Mouse (Mus musculus) retina, adult 2 months (tissue): ENCODE results near the gene Ptk6.
"Not testable (repeated sequence)": the region's sequence is repeated elsewhere in the genome, so short reads cannot be mapped to it uniquely, and the experiment has no call there.

Experiments used
- DNase-seq: peaks from one replicate; pipeline ENCODE4 v3.0.0-alpha.2; 2012; ENCODE audit warnings: low read depth, low spot score

The Ptk6 gene

GRCm38 (mm10) chr2:181218881-181219485, 16.4 kb upstream of the Ptk6 start:
- no peak for DNase-seq

DNA sequence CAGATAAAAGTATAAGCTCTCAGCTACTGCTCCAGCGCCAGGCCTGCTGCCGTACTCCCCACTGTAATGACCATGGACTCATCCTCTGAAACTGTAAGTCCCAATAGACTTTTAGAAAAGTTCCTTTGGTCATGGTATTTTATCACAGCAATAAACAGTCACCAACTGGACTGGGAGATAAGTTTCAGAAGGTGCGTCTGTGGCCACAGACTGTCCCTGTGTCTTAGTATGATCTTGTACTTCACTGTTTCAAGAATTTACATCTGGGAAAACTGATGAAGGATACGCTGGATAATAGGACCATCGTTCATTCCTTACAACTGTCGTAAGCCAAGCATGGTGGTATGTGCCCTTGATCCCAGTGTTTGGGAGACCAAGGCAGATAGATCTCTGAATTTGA, 13.4 kb upstream of the Ptk6 start:
- no peak for DNase-seq

GRCm38 (mm10) chr2:181213021-181213445, 10.4 kb upstream of the Ptk6 start, which contains the start of gene Srms:
Gene Srms, minus strand, starts transcription at chr2:181213185.
- DNase-seq, result no peak

DNA sequence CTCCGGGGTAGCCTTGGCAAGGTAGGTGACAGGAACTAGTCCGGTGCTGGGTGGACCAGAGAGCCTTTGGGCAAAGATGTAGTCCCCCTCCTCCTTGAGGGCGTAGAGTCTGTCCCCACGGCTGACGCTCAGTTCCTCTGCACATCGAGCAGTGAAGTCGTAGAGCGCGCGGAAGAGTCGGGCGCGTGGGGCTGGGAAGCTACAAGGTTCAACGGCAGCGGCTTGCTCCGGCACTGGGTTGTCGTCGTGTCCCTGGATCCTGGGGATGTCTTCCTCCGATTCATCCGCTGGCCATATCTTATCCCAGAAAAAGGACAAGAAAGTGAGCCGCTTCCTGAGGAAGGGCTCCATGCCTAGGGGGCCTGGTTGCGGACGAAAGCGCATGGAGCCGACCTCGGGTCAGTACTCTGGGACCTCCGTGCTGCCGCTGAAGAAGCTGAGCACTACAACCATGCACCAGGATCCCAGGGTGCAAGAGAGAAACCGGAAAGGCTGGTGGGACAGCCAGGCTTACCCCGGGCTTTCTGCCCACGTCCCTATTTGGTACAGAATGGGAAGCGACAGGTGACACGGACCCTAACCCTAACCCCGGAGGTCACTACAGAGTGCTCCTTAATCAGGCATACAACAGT, 9.9 kb upstream of the Ptk6 start:
- no peak for DNase-seq

DNA sequence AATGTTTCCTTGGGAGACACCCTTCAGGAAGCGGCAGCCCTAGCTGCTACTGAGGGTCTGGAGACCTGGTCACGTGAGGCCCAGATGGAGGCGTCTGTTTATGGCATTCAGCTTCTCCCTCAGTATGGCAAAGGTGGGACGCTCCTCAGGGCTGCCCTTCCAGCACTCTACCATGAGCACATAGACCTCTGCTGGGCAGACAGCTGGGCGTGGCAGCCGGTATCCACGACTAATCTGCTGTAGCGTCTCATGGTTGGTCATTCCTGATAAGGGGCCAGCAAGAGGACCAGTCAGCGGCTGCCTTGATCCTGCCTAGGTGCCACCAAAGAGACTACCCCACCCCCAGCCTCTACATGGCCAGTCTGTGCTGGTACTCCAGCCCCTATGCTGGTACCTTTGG, 3.5 kb upstream of the Ptk6 start:
- DNase-seq, result no peak

- no peak for DNase-seq
Observed at GRCm38 (mm10) chr2:181205678-181206077, 3.1 kb upstream of the Ptk6 start.

DNA sequence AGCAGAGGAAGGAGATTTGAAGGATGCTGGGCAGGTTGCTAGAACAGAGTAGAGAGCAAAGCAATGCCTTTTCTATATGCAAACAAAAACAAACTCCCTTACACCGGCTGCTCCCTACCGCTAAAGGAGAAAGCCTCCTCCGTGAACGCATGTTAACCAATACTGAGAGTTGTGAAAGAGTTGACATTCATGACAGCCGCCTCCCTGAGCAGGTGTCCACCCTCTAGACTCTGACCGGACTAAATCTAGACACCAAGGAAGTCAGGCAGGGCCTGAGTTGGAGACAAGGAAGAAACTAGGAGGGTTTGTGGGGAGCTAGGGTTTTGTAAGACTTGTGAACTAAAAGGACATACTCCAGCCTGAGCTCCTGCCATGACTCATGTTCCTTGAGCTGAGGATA, 297 bp upstream of the Ptk6 start:
- DNase-seq, result no peak

DNA sequence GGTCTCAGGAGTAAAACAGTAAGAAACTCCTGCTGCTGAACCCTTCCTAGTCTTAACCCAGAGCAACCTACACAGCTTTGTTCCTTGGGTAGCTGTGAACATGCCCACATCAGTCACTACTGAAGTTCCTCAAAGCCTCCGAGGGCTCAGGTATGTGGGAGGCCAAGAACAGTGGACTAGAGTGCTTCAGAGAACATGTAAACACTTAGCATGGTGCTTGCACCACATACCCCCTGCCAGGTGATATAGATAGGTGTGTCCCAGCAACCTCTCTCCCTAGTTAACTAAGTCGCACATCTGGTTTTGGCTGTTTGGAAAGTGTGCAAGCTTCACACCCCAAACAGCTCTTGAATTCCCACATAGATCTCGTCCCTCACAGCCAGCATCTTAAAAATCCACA, 983 bp downstream of the Ptk6 start:
- DNase-seq, result no peak

DNA sequence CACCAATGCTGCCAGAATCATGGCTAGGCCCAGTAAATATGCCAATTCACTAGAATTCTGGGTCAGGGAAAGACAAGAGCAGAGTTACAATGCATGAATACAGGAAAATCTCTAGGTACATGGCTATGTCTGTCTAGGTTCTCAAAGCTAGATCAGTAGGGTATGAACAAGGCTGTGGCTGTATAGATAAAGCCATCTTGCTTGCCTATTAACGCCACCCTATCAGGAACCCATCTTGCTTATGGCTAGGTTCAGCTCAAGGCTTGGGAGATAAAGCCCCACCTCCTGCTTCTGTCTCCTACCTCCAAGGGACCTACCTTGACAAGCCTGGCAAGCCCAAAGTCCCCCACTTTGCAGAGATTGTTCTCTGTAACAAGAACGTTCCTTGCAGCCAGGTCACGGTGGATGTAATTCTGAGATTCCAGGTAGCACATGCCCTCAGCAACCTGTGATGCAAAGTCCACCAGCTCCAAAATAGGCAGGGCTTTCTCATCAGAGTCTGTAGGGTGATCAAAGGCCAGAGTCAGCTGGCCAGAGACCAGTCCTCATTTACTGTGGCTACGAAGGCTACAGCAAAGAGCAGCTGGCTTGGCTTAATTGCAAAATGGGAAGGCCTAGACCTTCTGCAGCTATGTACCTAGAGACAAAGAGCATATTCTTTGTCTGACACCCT, 5.8 kb downstream of the Ptk6 start:
- DNase-seq, result no peak

DNA sequence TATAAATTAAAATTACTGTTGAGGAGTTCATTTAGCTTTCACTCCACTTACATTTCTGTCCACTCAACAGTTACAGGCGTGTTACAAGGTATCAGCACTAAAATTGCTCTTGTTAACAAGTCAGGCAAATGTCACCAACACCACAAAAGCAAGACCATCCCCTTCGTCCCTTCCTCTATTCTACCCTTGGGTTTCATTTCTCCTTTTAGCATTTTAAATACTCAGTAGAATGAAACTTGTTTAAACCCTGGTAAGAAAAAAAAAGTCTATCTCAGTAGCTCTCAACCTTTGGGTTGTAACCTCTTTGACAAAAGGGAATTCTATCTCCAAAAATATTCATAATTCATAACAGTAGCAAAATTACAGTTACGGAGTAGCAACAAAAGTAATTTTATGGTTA, 9.5 kb downstream of the Ptk6 start:
- DNase-seq, result no peak

GRCm38 (mm10) chr2:181191936-181192335, 10.7 kb downstream of the Ptk6 start:
- no peak for DNase-seq

DNA sequence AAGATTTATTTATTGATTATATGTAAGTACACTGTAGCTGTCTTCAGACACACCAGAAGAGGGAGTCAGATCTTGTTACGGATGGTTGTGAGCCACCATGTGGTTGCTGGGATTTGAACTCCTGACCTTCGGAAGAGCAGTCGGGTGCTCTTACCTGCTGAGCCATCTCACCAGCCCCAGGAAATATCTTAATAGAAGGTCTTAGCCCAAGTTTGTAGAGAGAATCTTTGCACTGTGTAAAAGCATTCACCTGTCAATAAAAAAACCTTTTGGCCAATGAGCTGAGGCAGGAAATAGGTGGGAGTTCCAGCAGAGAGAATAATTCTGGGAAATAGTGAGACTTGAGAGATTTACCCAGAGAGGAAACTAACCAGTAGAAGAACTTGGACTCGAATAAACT, 11.2 kb downstream of the Ptk6 start:
- not testable (repeated sequence) for DNase-seq

DNA sequence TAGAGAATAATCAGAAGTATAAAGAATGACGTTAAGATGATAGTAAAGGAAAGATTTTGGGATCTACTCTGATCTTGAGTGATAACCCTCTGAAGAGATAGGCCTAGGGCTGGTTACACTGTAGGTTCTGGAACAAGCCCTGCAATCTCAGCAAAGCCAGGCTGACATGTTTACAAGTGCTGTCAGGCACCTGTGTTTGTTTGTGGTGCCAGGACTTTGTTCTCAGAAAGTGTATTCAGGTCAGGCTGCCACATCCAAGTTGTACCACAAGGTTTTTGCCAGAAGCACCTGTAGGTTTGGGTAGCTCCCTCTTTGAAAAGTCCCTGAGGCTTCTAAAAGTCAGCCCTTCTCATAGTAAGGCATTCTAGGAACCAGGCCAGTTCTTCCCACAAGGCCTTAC, 13.3 kb downstream of the Ptk6 start:
- no peak for DNase-seq

DNA sequence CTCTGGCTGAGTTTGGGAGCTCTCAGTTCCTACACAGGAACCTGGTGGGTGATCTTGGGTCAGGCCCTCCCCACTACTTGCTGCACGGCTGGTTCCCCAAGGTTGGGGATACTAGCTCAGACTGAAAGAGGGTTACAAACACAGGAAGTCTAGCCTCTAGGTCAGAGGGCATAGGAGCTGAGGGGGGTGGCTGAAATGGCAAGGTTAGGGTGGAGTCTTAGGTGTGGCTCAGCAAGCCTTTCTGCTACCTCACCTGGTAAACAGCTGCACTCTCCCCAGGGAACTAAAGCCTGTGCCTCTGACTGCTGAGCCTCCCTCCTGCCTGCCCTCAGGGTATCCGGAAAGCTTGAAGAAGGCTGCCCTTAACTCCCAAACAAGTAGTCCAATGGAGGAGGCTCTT, 13.9 kb downstream of the Ptk6 start:
- no peak for DNase-seq

DNA sequence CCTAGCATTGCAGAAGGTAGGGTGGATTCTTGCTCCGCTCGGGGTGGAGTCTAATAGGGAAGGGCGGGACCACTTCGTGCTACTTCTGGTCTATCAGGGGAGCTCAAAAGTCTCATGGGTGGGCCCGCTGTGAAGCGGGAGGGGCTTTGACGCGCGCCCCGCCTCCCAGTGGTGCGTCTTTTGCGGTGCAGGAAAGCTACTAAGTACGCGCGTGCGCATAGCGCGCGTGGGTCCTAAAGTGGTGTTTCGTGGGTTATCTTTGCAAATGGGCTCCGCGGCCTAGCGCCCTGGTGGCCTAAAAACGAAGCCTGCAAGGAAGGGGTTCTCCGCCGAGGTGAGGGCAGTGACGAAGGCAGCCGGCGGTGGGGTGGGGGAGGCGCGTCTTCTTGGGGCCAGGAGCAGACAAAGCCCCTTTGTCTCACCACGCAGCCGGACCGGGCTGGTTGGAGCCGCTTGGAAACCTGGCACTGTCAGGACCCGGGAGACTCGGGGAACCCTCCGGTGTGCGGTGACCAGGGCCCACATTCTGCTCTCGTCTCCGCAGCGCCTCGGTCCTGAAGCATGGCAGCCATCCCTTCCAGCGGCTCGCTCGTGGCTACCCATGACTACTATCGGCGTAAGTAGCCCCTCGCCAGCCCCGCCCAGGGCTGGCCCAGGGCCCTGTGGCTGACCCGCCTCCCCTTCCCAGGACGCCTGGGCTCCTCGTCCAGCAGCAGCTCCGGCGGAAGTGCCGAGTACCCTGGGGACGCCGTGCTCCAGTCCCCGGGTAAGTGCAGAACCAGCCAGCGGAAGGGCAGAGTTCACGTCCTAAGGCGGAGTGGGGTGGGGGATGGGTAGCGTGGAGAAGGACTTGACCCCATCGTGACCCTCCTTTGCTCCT, 15.2 kb downstream of the Ptk6 start, which contains the start of gene Ppdpf:
Ppdpf (plus strand) TSS at position 127 of the 880 bp plus-strand sequence.
- peak; percentile 71 for DNase-seq

DNA sequence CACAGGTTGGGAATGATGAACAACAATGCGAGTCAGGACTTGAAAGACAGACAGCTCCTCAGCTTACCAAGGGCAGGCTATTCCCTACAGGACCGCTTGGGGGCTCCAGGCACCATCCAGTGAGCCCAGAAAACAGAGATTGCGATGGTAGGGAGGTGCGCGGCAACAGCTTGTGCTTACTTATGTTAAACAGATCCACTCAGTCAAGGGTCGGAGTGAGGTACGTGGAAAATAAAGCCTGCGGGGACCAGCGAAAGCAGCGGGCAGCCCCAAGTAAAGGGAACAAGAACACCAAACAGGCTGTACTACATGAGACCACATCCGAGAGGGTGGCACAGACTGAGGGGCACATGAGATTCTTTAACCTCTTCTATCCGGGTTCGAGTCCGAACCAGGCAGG, 16.0 kb downstream of the Ptk6 start:
- DNase-seq, result peak; percentile 65

DNA sequence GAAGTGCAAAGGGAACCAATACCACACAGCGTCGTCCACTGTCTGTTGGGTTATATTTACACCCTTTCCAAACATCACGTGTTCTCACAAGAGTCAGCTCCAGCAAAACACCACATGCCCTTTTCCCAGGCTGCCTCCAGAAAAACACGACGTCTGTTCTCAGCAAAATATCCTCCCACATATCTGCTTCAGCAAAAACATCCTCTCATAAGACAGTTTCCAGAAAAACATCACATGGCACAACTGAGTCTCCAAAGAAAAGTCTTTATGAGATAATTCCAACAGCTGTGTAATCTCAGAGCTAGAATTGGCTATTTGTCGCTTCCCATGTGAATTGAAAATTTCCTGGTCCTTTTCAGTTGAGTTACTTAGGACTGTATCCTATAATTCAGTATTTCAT, 21.7 kb downstream of the Ptk6 start:
- no peak for DNase-seq

DNA sequence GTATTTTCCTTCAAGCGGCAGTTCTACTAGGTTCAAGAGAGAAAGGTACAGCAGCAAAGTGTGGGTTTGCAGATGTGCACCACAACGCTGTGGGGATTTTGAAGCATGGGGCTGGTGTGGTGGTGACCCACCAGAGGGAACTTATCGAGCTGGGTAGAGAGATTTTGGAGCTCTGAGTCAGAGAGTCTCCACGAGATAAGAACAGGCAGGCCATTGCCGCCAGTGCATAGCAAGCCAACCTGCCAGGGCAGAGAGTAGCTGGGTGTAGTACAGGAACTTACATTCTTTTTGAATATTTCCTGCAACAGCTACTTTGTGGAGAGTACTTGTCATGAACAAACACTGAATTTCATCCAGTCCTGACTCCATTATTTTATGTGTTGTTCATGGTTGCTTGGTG, 24.1 kb downstream of the Ptk6 start:
- no peak for DNase-seq

DNA sequence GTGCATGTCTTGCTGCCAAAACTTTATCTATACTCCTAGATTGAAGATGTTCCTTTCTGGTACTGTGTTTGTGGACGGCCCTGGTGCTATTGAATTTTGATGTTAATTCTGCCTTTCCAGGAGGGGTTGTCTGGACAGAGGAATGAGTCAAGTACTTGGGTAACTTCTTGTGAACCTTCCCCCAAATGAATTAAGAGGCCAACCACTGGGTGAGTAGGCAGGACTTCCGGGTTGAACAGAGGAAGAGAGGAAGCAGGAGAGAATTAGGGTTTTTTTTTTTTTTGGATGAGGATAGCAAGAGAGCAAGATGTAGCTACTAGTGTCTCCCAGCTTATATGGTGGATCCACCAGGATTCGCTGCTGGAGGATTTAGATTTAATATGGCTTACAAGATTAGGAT, 24.6 kb downstream of the Ptk6 start:
- no peak for DNase-seq

- no peak for DNase-seq
Observed at GRCm38 (mm10) chr2:181174646-181175045, 27.9 kb downstream of the Ptk6 start.

DNA sequence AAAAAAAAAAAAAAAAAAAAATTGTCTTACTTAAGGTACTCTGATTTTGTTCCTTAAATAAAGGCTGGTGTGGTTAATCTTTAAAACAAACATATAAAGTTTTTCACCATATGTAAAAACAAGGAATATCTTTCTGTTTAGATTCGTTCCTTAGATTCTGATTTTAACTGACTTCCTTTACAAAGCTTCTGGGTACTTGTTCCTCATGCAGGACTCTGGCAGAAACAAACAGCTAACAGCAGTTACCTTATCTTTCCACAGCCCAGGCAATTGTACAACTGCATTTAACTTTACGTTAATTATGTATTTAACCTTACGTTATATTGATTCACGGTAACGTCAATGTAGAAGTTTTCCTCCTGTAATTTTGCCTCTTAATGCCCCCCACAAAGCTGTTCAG, 36.1 kb downstream of the Ptk6 start:
- no peak for DNase-seq

GRCm38 (mm10) chr2:181160821-181161220, 41.8 kb downstream of the Ptk6 start:
- DNase-seq, result no peak
